Mouse (Mus musculus): ENCODE data around the gene Cd164l2. TPM values are rescaled to one million over a fixed set of nuclear protein-coding genes. Genes with fewer than 3 reads are reported as not detected.

The Cd164l2 gene
- polyA plus RNA-seq, 1 experiment from 2014 or later: 1.2 TPM

DNA sequence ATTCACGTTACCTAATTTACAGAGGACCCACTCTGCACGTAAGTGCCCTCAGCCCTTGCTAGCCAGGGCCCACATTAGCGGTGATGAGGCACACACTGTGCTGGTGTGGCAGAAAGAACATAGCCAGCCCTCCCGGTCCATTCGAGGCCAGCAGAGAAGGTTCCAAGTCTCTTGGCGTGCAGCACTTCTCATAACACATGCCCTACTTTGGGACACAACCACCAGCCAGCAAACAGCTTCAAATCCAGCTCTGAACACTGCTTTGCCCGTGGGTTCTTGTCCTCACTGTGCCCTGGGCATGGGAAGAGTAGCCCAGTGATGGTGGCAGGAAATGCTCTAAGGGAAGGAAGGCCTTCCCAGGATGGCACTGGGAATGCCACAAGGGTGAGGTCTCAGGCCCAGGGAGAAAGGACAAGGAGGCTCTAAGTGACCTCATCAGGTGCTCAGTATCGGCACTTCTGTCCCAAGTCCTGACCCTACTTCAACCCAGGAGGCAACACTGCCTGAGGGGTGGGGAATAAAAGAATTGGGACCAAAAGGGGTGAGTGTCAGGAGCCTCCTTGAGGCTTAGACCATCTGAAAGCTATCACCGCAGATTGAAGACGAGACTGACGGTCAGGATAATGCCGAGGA lies 54.4 kb downstream of the Cd164l2 start:
- peaks cover 83% of the 10 kb centered on the region for H3K36me3 ChIP-seq (replicated peaks)
- no peak for DNase-seq (ENCODE audit: extremely low spot score, low spot score)
- no peak overlapping the region for H3K4me3 ChIP-seq
- no peaks in the 10 kb centered on the region for H3K27me3 ChIP-seq (ENCODE audit: poor library complexity, severe bottlenecking)
- H3K9me3 ChIP-seq: peaks cover 12% of the 10 kb centered on the region; the same call in 1 of the 2 replicates
- no peak overlapping the region for H3K27ac ChIP-seq
- H3K4me1 ChIP-seq: 0 out of 2 replicates have a peak, but pooled peaks cover 8% of the 10 kb centered on the region
- 95% methylated on average over 12 of the region's 12 CpGs for WGBS

- 94% methylated on average over 3 of the region's 3 CpGs for WGBS
- Histone ChIP-seq H3K4me1 (no peaks in the 10 kb centered on the region), H3K36me3 (replicated peaks) (peaks cover 83% of the 10 kb centered on the region), H3K4me3 (no peak overlapping the region), H3K27me3 (ENCODE audit: poor library complexity, severe bottlenecking) (no peaks in the 10 kb centered on the region), H3K27ac (no peak overlapping the region), H3K9me3 (peaks cover 8% of the 10 kb centered on the region; the same call in 1 of the 2 replicates)
- no peak for DNase-seq (ENCODE audit: extremely low spot score, low spot score)
Observed at GRCm38 (mm10) chr4:133268931-133269330, 57.0 kb downstream of the Cd164l2 start.

DNA sequence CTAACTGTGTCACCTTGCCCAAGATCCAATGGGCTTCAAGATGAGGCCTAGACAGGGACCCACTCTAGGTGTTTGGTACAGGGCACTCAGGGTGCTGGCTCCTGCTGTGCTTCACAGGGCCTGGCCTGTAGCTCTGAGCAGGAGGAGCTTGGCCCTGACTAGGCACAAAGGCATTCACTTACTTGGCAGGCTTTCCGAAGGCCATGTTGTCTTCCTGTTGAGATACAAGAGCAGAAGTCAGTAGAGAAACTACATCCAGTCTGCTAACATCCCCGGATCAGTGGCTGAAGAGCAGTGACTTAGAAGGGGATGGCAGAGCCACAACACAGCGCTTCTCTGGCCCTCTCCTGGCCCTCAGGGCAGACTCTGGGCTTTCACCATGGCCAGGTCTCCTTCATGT lies 57.7 kb downstream of the Cd164l2 start:
- Histone ChIP-seq H3K4me3 (no peak overlapping the region), H3K36me3 (replicated peaks) (peaks cover 83% of the 10 kb centered on the region), H3K4me1 (no peaks in the 10 kb centered on the region), H3K27ac (no peak overlapping the region), H3K9me3 (peaks cover 3% of the 10 kb centered on the region; the same call in 1 of the 2 replicates), H3K27me3 (ENCODE audit: poor library complexity, severe bottlenecking) (no peaks in the 10 kb centered on the region)
- WGBS: 97% methylated on average over 3 of the region's 3 CpGs
- no peak for DNase-seq (ENCODE audit: extremely low spot score, low spot score)

DNA sequence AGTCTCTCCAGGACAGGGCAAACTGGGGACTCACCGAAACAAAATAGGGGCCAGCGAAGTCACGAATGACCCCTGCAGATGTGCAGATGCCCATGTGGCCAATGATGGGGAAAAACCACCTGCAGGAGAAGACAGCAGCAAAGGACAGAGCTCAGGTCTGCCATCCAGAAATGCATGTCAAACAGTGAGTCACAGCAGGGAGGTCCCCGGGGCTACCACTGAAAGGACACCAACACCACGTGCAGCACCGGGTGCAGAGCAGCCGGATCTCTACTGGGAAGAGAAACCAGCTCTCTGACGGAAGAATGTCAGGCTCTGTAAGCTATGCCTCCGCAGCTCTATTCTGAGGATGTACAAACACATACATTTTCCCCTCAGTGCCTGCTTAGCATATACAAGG lies 59.0 kb downstream of the Cd164l2 start:
- H3K4me1 ChIP-seq: peaks cover 6% of the 10 kb centered on the region
- WGBS: 93% methylated on average over 9 of the region's 9 CpGs
- no peaks in the 10 kb centered on the region for H3K27me3 ChIP-seq (ENCODE audit: poor library complexity, severe bottlenecking)
- no peak for DNase-seq (ENCODE audit: extremely low spot score, low spot score)
- no peak overlapping the region for H3K27ac ChIP-seq
- H3K4me3 ChIP-seq: no peak overlapping the region
- H3K9me3 ChIP-seq: no peaks in the 10 kb centered on the region
- H3K36me3 ChIP-seq (replicated peaks): peaks cover 83% of the 10 kb centered on the region

Small RNA genes within 50 kb of the gene (microRNA-seq; reads per million reads assigned to microRNA genes)
- 2.4 reads per million for gene Mir7017

Other genes starting within 250 kb of the Cd164l2 start
- 0.06 and 0.11 TPM in 2 replicates for gene Fgr, start 238.0 kb upstream of the Cd164l2 start, polyA plus RNA-seq (2016; fragmentation: Nextera tagmentation; extraction: Ambion mirVana)
- 5.8 and 7.4 TPM in 2 replicates for gene Ahdc1, start 200.9 kb upstream of the Cd164l2 start, polyA plus RNA-seq (2016; fragmentation: Nextera tagmentation; extraction: Ambion mirVana)
- 47.4 and 49.1 TPM in 2 replicates for gene Wasf2, start 81.6 kb upstream of the Cd164l2 start, polyA plus RNA-seq (2016; fragmentation: Nextera tagmentation; extraction: Ambion mirVana)
- 0.06 and 0.27 TPM in 2 replicates for gene Gpr3, start 405 bp downstream of the Cd164l2 start, polyA plus RNA-seq (2016; fragmentation: Nextera tagmentation; extraction: Ambion mirVana)
- gene Map3k6, start 28.7 kb downstream of the Cd164l2 start, polyA plus RNA-seq (2016; fragmentation: Nextera tagmentation; extraction: Ambion mirVana): 1.7 and 1.8 TPM in 2 replicates
- gene Sytl1, start 51.0 kb downstream of the Cd164l2 start, polyA plus RNA-seq (2016; fragmentation: Nextera tagmentation; extraction: Ambion mirVana): 0.67 and 1.0 TPM in 2 replicates
- gene Tmem222, start 65.7 kb downstream of the Cd164l2 start, polyA plus RNA-seq (2016; fragmentation: Nextera tagmentation; extraction: Ambion mirVana): 85.8 and 91.6 TPM in 2 replicates
- 16.8 and 17.0 TPM in 2 replicates for gene Wdtc1, start 141.3 kb downstream of the Cd164l2 start, polyA plus RNA-seq (2016; fragmentation: Nextera tagmentation; extraction: Ambion mirVana)
- gene Slc9a1, start 157.6 kb downstream of the Cd164l2 start, polyA plus RNA-seq (2016; fragmentation: Nextera tagmentation; extraction: Ambion mirVana): 7.9 and 8.1 TPM in 2 replicates

Data from forebrain, embryonic 10.5 days (tissue).